Mouse (Mus musculus) ES-E14 (cell line): ENCODE results near the gene Amacr.

ENCODE experiments used
- CHD2 ChIP-seq: IDR thresholded peaks from 2 replicates; pipeline ENCODE4 v1.6.1; 2014; ENCODE audit warnings: mild to moderate bottlenecking, low read depth, low read length, inconsistent platforms
- ZC3H11A ChIP-seq: IDR thresholded peaks from 2 replicates; pipeline ENCODE4 v1.6.1; 2012; ENCODE audit warnings: low read depth, mild to moderate bottlenecking, inconsistent platforms, low read length, borderline replicate concordance
- ZNF384 ChIP-seq: IDR thresholded peaks from 2 replicates; pipeline ENCODE4 v1.6.1; 2012; ENCODE audit warnings: low read depth, low read length, inconsistent platforms

GRCm38 (mm10) chr15:10962601-10963000 is 19.0 kb upstream of the Amacr start:
- TF ChIP-seq ZNF384, result no peak
- TF ChIP-seq ZC3H11A, result no peak
- TF ChIP-seq CHD2, result no peak
